Mouse (Mus musculus) forebrain, embryonic 11.5 days (tissue): ENCODE results near the gene Chst11. TPM values are rescaled to one million over a fixed set of nuclear protein-coding genes. Genes with fewer than 3 reads are reported as not detected.

Experiments used
- ATAC-seq: fragments of 200-750 bp; cut with Nextera tagmentation; replicated peaks from 2 replicates; pipeline ENCODE4 v1.8.0; 2017; ENCODE audit warnings: moderate TSS enrichment; ENCODE audit not compliant: low FRiP score
- DNase-seq: peaks from one replicate; pipeline ENCODE4 v3.0.0-alpha.2; 2017; ENCODE audit warnings: low spot score
- H3K27ac ChIP-seq: fragments of 300-500 bp; sonication (generic); 2 replicates; pipeline ENCODE4 v1.5.1; 2014; ENCODE audit warnings: low read depth, low read length
- H3K27me3 ChIP-seq: fragments of 300-500 bp; sonication (generic); 2 replicates; pipeline ENCODE4 v1.6.1; 2014; ENCODE audit warnings: mild to moderate bottlenecking, low read length, mixed read lengths; ENCODE audit not compliant: control insufficient read depth, insufficient read depth
- H3K36me3 ChIP-seq: fragments of 300-500 bp; sonication (generic); 2 replicates; pipeline ENCODE4 v1.6.1; 2014; ENCODE audit warnings: mild to moderate bottlenecking, low read length, moderate library complexity, mixed read lengths; ENCODE audit not compliant: control insufficient read depth, insufficient read depth
- H3K4me1 ChIP-seq: fragments of 300-500 bp; sonication (generic); replicated peaks from 2 replicates; pipeline ENCODE4 v1.6.1; 2014; ENCODE audit warnings: low read length, mixed read lengths; ENCODE audit not compliant: control insufficient read depth, insufficient read depth
- H3K4me2 ChIP-seq: fragments of 300-500 bp; sonication (generic); 2 replicates; pipeline ENCODE4 v1.6.1; 2014; ENCODE audit warnings: low read depth, mild to moderate bottlenecking, low read length, moderate library complexity, mixed read lengths; ENCODE audit not compliant: severe bottlenecking
- H3K4me3 ChIP-seq: fragments of 300-500 bp; sonication (generic); 2 replicates; pipeline ENCODE4 v1.5.1; 2014; ENCODE audit warnings: low read depth, low read length
- H3K9ac ChIP-seq: fragments of 300-500 bp; sonication (generic); 2 replicates; pipeline ENCODE4 v1.6.1; 2014; ENCODE audit warnings: low read length
- H3K9me3 ChIP-seq: fragments of 300-500 bp; sonication (generic); 2 replicates; pipeline ENCODE4 v1.6.1; 2016; ENCODE audit warnings: low read length, mixed read lengths; ENCODE audit not compliant: control insufficient read depth
- WGBS: fragments of 180-500 bp; shearing (Covaris S2); extraction: QIAGEN DNeasy Blood & Tissue Kit; methylation state at CpG from one replicate; pipeline ENCODE4 v1.1.7; 2014; 5-methylcytosine and 5-hydroxymethylcytosine counted together
- polyA plus RNA-seq: library from polyadenylated mRNA; unstranded; fragments of >200 nt; fragmentation: Nextera tagmentation; extraction: Ambion mirVana; gene quantifications from 2 replicates; pipeline ENCODE4 v1.2.1, GENCODE M21; 2014

The Chst11 gene
- polyA plus RNA-seq, 1 experiment from 2014 or later: 1.9 TPM

DNA sequence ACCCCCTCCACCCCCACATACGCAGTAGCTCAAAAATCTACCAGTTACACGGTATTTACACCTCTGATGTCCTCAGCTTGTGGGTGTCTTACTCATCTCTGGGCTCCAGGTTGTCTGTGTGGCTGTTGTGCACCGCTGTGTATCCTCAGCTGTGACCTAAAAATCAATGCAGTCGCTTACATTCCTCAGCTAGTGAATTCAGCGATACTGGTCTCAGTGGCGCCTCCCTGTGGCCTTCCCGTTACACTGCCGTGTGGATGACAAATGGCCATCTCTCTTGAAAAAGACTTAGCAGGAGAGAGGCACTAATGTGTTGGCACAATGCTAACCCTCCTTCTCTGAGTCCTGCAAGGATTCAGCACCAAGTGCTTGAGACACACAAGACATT, 197.3 kb downstream of the Chst11 start:
- H3K27me3 ChIP-seq: no peaks in the 10 kb centered on the region
- no peaks in the 10 kb centered on the region for H3K36me3 ChIP-seq
- no peak overlapping the region for H3K9ac ChIP-seq
- no peaks in the 10 kb centered on the region for H3K4me1 ChIP-seq
- H3K9me3 ChIP-seq: no peaks in the 10 kb centered on the region
- peak; percentile 42; the same call in 1 of the 2 replicates for ATAC-seq
- WGBS: 27% methylated on average over 8 of the region's 8 CpGs
- no peak overlapping the region for H3K4me3 ChIP-seq
- DNase-seq: peak; percentile 85
- H3K27ac ChIP-seq: no peak overlapping the region
- no peak overlapping the region for H3K4me2 ChIP-seq

DNA sequence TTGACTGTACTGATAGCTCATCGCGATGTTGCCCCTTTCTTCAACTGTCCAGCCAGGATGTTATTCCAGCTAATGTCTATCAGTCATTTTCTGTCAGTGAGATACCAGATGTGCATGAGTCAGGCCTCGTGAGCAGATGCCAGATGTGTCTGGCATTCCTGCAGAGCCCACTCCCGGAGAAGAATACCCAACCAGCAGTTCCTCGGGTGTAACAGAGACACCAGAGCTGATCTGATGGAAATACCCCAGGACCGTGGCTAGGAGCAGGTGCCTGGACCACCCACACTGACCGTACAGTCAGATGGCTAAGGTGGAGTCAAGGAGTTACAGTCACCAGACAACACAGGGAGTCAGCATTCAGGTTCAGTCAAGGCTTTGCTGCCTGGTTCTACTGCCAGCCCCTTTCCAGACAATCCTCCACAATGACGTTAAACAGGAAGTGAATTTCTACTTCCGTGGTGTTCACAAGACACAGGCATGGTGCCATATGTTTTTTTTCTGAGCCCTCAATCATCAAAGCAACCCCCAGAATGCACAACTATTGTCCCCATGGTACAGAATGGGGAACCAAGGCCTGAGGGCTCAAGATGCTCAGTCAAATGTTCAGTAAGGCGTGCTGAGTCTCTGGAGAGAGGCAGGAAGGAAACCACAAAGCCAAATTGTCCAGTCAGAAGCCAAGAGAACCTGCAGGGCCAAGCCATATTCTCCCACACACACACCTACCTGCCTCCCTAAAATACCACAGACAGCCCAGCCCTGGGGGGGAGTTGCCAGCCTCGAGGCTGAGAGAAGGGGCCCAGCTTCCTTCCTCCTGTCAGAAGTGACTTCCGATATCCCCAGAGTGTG, 198.6 kb downstream of the Chst11 start:
- H3K36me3 ChIP-seq: no peaks in the 10 kb centered on the region
- WGBS: 81% methylated on average over 12 of the region's 12 CpGs
- H3K9me3 ChIP-seq: no peaks in the 10 kb centered on the region
- H3K9ac ChIP-seq: no peak overlapping the region
- H3K4me3 ChIP-seq: no peak overlapping the region
- ATAC-seq: no peak
- no peak overlapping the region for H3K27ac ChIP-seq
- no peaks in the 10 kb centered on the region for H3K4me1 ChIP-seq
- H3K4me2 ChIP-seq: no peak overlapping the region
- no peak for DNase-seq
- no peaks in the 10 kb centered on the region for H3K27me3 ChIP-seq

DNA sequence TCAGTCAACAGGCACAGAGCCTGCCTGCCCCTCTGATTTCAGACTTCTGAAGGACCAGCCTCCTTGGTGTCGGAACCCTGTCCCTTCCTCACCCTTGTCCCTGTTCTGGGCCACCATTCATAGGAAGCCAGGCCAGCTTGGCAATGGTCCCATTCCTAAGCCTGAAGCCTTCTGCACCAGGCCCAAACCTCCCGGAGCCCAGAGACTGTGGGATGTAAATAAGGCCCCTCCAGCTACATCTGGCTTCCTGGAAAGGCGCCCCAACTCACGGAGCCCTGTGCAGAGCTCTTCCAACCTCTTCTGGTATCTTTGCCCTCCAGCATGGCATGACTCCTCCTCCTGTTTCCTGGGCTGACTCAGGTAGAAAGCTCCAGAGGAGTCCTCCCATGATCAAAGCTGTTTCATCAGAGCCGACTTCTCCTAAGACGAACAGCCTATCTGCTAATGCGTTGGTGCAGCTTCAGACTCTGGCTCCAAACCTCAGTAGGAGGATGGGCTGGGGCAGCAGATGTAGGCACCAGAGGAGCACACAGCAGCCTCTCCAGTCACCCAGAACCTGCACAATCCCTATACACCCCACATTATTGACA, 199.3 kb downstream of the Chst11 start:
- Histone ChIP-seq H3K27ac (no peak overlapping the region), H3K4me3 (no peak overlapping the region), H3K9ac (no peak overlapping the region), H3K36me3 (no peaks in the 10 kb centered on the region), H3K9me3 (no peaks in the 10 kb centered on the region), H3K27me3 (no peaks in the 10 kb centered on the region), H3K4me2 (no peak overlapping the region), H3K4me1 (no peaks in the 10 kb centered on the region)
- ATAC-seq: no peak
- no peak for DNase-seq
- WGBS: 83% methylated on average over 7 of the region's 7 CpGs

DNA sequence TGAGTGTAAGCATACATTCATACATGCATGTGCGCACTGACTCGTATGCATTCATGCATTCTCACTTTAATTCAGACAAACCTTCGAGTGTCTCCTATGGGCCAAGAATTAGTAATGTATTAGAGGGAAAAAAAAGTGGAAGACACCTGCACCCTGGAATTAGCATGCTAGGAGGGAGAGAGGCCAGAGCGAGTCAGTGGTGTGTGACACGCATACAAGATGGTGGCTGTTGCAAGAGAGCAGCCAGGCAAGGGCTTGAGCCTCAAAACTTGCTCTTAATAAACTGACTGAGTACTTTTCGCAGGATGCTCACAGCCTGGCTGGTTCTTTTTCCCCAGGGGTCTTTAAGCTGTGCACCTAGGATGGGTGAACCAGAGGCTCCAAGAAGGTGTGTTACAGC, 199.8 kb downstream of the Chst11 start:
- ATAC-seq (no peak), DNase-seq (no peak)
- H3K4me3 ChIP-seq: no peak overlapping the region
- H3K4me1 ChIP-seq: no peaks in the 10 kb centered on the region
- no peak overlapping the region for H3K9ac ChIP-seq
- H3K9me3 ChIP-seq: no peaks in the 10 kb centered on the region
- H3K27me3 ChIP-seq: no peaks in the 10 kb centered on the region
- H3K27ac ChIP-seq: no peak overlapping the region
- no peak overlapping the region for H3K4me2 ChIP-seq
- H3K36me3 ChIP-seq: no peaks in the 10 kb centered on the region
- WGBS: 88% methylated on average over 6 of the region's 6 CpGs

DNA sequence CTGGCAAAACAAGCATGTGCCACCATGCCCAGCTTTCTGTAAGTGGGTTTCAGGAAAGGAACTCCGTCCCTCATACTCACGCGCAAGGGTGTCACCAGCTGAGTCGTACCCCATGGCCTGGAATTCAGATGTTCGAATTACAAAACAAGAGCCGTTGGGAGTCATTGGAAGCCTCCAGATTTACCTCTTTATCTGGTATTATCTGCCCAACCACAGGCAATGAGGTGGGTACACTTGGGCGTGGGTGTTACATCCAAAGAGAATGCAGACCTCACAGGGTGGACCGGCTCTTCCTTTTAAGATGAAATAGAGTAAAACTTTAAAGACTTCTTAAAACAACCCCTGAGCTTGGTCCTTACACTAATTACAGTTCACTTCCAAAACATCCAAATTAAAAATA, 200.9 kb downstream of the Chst11 start:
- Histone ChIP-seq H3K4me2 (no peak overlapping the region), H3K36me3 (no peaks in the 10 kb centered on the region), H3K4me1 (no peaks in the 10 kb centered on the region), H3K27ac (no peak overlapping the region), H3K9me3 (no peaks in the 10 kb centered on the region; the same call in 1 of the 2 replicates), H3K9ac (no peak overlapping the region), H3K4me3 (no peak overlapping the region), H3K27me3 (no peaks in the 10 kb centered on the region)
- WGBS: 86% methylated on average over 8 of the region's 8 CpGs
- ATAC-seq (no peak), DNase-seq (no peak)

DNA sequence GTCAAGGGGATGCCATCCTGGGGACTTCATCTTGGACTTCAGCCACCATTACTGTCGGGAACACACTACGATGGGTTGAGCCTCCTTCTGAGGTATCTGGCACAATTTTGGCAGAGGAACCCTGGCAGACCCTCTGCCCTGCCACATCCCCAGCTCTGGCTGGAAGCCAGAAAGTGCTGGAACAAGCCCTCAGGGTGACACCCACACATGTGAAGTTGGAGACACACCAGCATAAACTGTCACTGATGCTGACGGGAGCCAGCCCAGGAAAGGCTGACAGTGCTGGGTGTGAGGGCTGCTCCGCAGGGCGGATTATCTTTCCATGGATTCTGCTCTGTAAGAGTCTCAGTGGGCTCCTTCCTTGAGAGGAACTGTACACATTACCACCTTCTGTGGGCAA, 201.7 kb downstream of the Chst11 start:
- ATAC-seq: no peak
- H3K4me3 ChIP-seq: no peak overlapping the region
- 89% methylated on average over 5 of the region's 5 CpGs for WGBS
- H3K9me3 ChIP-seq: no peaks in the 10 kb centered on the region; the same call in 1 of the 2 replicates
- no peaks in the 10 kb centered on the region for H3K27me3 ChIP-seq
- no peak overlapping the region for H3K4me2 ChIP-seq
- no peak for DNase-seq
- no peak overlapping the region for H3K9ac ChIP-seq
- no peaks in the 10 kb centered on the region for H3K4me1 ChIP-seq
- no peaks in the 10 kb centered on the region for H3K36me3 ChIP-seq
- H3K27ac ChIP-seq: no peak overlapping the region

GRCm38 (mm10) chr10:83189071-83189470, 203.8 kb downstream of the Chst11 start:
- DNase-seq: no peak
- H3K27me3 ChIP-seq: no peaks in the 10 kb centered on the region
- no peak overlapping the region for H3K9ac ChIP-seq
- H3K27ac ChIP-seq: no peak overlapping the region
- no peaks in the 10 kb centered on the region for H3K4me1 ChIP-seq
- WGBS: 97% methylated on average over 5 of the region's 5 CpGs
- no peak overlapping the region for H3K4me3 ChIP-seq
- no peak for ATAC-seq
- no peak overlapping the region for H3K4me2 ChIP-seq
- H3K9me3 ChIP-seq: no peaks in the 10 kb centered on the region; the same call in 1 of the 2 replicates
- no peaks in the 10 kb centered on the region for H3K36me3 ChIP-seq

- H3K4me1 ChIP-seq: no peaks in the 10 kb centered on the region
- no peaks in the 10 kb centered on the region for H3K36me3 ChIP-seq
- DNase-seq (no peak), ATAC-seq (no peak)
- no peak overlapping the region for H3K4me3 ChIP-seq
- WGBS: 95% methylated on average over 17 of the region's 17 CpGs
- H3K9me3 ChIP-seq: no peaks in the 10 kb centered on the region; the same call in 1 of the 2 replicates
- H3K9ac ChIP-seq: no peak overlapping the region
- no peak overlapping the region for H3K4me2 ChIP-seq
- no peaks in the 10 kb centered on the region for H3K27me3 ChIP-seq
- H3K27ac ChIP-seq: no peak overlapping the region
Measured at GRCm38 (mm10) chr10:83191476-83191875, 206.2 kb downstream of the Chst11 start.
